Mouse (Mus musculus) megakaryocyte progenitor cell, adult 5-6 weeks (primary cell): Measurements from ENCODE around the gene Gsn. TPM values are rescaled to one million over a fixed set of nuclear protein-coding genes. Genes with fewer than 3 reads are reported as not detected.
A peak's percentile ranks its signal among the peaks of the same experiment; 100 is the strongest.

Experiments
- ATAC-seq: replicated peaks from 2 replicates; pipeline ENCODE4 v1.8.0; 2016; ENCODE audit warnings: mild to moderate bottlenecking, moderate TSS enrichment, inconsistent platforms; ENCODE audit not compliant: poor library complexity
- total RNA-seq, 2 experiments: library from RNA; stranded (forward) in 1 of 2; stranded (reverse) in 1 of 2; fragments of 157-497, 149-512 nt in 1 of 2; fragments of 200-1000 nt in 1 of 2; gene quantifications; 2 replicates each; pipeline versions ENCODE4 v1.2.3 to v1.2.4; 2015 to 2017

Gene Gsn
- 6.9 and 10.0 TPM in 2 replicates for total RNA-seq (2015)
- total RNA-seq (2017), result 12.5 TPM in 2 replicates

- ATAC-seq, result peak; percentile 93
These were observed at the start of gene Gsn for GRCm38 (mm10) chr2:35255885-35256833. TSS of gene Gsn (plus strand) at chr2:35256380.

DNA sequence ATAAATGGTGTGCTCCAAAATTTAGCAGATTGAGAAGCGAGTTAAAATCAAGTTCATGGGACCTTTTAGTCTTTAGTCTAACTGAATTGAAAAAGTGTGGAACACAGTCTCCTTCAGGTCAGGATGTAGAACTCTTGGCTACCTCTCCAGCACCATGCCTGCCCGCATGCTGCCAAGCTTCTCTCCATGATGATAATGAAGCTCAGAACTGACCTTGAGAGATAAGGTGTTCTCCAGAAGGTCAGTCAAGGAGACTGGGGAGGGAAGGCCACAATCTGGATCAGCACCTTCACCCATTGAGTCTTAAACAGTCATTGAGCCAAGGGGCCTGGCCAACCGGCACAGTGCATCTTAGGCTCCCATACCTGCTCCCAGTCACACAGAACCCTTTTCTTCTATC is 49.4 kb upstream of the Gsn start:
- ATAC-seq, result peak; percentile 49

DNA sequence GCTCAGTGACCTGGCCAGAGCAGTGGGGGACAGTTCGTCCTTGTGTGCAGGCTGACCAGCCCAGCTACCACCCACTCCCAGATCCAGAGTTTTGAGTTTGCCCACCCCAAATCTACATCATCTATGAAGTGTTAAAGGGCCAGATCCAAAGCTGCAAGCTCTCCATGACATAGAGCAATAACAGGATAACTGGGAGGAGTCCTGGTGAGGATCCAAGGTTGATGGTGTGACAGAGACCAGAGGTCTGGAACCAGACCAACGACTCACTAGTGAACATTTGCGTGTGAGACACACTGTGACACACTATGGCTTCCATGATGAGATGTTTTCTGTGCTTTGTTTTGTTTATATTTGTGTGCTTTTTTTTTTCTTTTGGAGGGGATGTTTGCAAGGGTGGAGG is 48.1 kb upstream of the Gsn start:
- ATAC-seq, result no peak

DNA sequence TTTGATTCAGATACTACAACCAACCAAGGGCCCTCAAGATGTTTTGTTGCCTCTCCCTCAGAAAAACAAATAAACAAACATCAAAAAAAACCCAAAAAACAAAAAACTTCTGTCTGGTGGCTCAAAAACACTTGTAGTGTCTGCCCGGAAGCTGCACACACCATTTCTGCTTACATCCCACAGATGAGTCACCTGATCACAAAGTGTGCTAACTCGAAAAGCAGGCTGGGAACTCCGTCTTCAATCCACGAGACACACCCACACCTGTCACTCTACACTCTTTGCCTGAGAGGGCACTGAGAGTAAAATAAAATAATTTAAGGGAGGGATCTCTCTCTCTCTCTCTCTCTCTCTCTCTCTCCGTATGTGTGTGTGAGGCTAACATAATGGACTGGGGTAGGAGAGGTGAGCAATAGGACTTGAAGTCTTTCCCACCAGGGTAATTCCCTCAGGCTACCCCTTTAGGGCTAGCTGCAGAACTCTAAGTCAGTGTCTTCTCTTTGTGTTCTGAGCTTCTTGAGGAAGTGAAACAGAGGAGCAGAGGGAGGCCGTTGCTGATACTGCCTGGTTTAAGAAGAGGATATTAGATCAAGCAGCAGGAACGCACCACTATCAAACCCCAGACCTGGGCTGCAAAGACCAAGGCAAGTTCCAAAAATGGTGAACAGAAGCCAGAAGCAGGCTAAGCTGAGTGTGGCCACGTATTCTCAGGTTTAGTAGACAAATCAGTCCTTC is 47.1 kb upstream of the Gsn start:
- ATAC-seq, result peak; percentile 63

GRCm38 (mm10) chr2:35211681-35212080 is 44.5 kb upstream of the Gsn start:
- ATAC-seq, result no peak

DNA sequence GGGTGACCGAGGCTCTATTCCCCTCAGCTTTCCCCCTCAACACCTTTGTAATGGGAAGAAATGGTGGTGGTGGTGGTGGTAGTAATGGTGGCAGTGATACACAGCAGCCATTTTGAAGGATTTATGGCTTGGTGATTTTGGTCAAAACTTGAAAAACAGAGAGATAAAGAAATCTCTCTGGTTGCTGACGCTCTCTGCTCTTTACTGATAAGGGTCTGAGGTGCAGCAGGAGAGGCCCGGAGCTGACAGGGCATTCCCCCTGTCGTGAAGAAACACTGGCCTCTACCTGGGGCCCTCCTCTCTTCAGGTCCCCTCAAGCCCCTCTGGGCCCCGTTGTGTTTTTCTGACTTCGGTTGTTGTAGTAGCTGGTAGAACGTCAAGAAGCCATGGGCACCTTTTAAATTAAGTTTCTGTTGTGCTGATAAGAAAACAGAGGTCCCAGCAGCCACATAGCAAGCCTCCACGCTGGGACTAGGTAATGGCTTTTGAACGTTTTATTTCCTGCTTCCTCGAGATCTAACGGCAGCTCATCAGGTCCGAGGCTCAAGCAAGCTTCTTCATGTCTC is 42.8 kb upstream of the Gsn start:
- ATAC-seq, result peak; percentile 43

- peak; percentile 89 for ATAC-seq
These were observed 41.3 kb upstream of the Gsn start for GRCm38 (mm10) chr2:35214881-35215358.

DNA sequence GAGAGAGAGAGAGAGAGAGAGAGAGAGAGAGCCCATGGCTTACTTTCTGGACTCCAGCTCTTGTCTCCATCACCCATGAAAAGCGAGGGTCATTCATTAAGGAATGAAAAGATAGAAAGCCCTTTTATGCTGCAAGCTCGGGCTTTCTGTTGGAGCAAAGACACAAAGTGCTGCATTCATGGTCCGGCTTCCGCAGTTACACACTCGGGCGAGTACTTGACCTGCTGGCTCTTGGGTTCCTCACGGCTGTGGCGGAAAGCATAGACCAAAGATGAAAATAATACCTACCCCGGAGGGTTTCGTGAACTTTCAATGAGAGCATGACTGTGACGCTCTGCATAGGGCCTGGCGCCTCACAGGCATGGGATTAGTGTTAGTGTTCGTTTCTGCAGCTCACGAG is 40.8 kb upstream of the Gsn start:
- no peak for ATAC-seq

- no peak for ATAC-seq
These were observed 39.5 kb upstream of the Gsn start for GRCm38 (mm10) chr2:35216701-35217100.

GRCm38 (mm10) chr2:35218736-35219135 is 37.4 kb upstream of the Gsn start:
- ATAC-seq, result no peak

- 0 out of 2 replicates have a peak, but pooled peaks have one; percentile 37 for ATAC-seq
These were observed 33.3 kb upstream of the Gsn start for GRCm38 (mm10) chr2:35222822-35223391.

DNA sequence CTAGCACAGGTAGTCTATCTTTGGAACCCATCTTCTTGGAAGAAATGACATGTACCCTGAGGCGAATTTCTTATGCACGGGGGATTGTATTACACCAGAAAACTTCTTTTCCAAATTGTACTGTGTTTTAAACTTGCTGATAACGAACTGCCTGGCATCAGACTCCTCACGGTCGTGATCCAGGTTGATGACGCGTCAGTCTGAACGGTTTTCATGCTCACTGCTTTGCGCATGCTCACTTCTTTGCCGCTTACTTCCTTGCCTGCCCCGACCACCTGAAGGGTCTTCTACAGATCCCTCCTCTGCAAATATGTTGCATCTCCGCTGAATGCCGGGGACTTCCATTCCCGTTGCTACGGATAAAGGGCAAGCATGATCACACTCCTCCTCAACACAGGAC is 31.9 kb upstream of the Gsn start:
- no peak for ATAC-seq

DNA sequence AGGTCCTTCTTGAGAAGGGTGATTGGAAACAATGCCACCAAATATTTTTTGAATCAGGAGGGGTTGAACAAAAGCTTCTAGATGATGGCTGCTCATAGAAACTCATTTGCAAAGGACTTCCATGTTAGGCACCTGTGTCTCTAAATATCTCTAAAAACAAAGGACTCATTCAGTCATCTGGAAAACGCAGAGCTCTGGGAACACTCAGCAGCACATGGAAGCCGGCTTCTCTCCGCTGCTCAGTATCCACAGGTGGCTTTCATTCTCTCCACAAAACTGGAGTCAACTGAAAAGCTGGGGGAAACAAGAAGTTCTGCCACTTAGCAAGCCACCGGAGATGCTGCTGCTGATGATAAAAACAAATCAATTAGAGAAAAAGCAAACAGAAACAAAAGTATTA is 28.0 kb upstream of the Gsn start:
- no peak for ATAC-seq

DNA sequence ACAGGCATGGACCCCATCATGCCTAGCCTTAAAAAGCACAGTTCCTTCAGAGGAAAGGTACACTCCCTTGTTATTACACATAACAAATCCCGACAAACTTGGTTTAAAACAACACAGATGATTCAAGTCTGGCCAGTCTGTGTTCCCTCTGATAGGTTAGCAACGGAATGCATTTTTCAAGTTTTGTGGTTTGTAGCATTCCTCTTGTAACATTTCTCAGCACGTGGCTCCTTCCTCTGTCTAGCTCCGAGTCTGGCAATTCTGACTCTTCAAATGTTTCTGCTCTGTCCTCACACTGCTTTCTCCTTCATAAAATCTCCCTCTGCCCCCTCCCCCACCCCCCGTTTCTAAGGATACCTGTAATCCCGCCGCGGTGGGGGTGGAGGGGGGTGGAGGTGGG is 26.0 kb upstream of the Gsn start:
- no peak for ATAC-seq

DNA sequence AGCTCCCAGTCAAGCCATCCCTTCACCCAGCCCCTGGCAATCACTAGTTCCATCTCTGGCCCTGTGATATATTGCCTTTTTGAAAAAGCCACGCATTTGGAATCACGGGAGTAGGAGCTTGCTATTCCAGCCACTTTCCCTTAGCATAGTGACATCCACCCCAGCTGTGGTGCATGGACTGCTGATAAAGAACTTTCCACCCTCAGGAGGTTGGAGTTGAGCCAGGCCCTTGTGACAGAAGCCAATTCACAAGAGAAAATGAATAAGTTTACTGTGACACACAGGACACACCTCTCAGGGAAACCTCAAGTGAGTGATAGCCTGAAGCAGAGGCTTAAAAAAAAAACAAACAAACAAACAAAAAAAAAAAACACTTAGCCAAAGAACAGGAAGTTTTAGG is 24.3 kb upstream of the Gsn start:
- ATAC-seq, result peak; percentile 47

DNA sequence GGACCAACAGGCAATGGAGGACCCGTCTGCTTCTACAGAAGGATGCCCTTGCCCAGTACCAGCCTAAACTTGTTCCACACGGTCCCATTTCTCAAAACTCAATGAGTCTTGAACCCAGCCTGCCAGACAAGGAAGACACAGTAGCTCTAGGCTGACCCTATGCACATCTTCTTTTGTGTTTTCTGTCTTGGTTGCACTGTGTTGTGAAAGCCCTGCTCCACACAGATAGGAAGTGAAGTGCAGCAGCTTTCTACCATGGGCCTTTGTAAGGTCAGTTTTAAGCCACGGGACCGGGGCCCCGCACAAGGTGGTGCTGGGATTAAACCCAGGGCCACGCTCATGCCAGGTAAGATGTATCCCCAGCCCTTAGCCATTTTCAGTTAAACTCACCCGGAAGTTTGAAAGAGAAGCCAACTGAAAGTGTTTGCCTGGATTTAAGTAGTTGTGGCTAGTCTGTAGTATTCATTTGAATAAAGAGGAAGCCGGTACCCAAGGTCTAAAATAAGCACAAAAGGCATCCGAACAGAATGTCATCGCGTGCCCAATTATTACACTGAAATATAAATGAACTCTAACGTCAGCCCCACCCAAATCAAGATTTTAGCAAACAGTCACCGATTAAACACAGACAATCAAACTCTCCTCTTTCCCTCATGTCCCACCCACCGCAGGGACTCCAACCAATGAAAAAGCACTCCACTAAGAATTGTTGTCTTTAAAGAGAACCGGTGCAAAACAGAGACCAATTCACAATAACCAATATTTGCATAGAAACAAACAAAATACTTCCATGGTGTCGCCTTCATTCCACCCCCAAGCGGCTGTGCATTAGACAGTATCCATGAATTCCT is 23.4 kb upstream of the Gsn start:
- peak; percentile 50 for ATAC-seq

DNA sequence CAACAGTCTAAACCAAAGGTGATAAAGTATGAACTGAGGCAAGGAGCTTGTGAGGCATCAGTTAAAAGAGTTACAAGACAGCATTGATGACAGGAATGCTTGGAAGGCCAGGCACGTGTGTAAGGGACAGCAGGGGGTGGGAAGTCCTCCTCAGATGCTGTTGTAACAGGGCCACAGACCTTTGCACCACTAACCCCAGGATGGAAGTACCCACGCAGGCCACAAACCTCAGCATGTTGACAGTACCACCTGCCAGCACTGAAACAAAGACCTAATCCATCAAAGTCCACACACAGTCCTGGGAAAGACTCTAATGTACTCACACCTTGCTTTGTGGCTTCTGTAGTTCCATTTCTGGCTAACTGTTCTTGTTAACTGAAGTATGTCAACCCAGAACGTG is 22.3 kb upstream of the Gsn start:
- ATAC-seq, result no peak; the same call in 1 of the 2 replicates

DNA sequence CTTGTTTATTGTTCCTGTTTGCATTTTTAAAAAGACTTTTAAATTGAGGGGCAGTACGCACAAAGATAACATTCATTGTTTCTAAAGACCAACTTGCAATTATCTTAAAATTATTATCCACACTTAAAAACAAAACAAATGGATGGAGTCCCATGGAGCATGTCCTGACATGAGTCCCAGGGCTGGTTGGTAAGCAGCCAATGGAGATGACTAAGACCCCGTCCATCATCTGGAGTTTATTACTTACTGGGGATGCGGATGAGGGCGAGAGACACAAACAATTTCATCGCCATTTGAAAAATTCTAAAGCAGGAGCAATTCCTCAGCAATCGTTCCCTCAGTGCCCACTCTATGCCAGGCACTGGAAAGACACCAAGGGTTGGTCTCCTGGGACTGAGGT is 21.2 kb upstream of the Gsn start:
- ATAC-seq, result no peak

DNA sequence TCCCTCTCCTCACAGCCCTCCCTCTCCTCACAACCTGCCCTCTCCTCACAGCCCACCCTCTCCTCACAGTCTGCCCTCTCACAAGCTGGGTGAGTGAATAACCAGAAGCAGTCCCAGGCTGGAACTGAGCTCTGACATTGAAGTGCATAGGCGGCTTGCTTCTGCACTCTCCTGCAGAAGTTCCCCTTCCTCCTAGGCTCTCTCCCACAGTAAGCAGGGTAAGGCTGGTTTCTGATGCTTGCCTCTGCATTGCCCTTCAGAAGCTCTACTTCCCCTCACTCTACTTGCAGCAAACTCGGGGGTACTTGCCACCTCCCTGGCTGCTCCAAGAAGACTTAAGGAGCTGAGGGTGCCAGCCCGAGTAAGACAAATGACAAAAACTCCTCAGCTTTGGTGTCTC is 11.9 kb upstream of the Gsn start:
- ATAC-seq, result peak; percentile 57

DNA sequence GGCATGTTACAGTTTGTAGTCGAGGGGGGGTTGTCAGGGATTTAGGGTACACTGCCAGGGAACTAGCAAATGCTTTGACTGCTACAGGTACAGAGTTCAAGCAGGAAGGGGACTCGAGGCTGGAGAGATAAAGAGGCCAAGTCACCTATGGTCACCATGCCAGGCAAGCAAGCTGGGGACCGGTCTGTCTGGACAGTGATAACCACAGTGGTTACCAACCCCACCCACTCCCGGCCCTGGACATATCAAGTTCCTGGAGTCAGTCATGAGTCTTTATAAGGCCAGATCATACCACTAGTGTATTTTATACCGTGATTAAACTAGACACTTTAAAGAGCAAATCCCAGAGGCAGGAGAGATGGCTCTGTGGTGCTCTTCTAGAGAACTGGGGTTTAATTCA is 8.4 kb upstream of the Gsn start:
- ATAC-seq, result no peak
